Mouse (Mus musculus) liver, embryonic 13.5 days (tissue): ENCODE data around the gene Gm3629. TPM values are rescaled to one million over a fixed set of nuclear protein-coding genes. Genes with fewer than 3 reads are reported as not detected.
"Not testable (repeated sequence)": the region's sequence is repeated elsewhere in the genome, so short reads cannot be mapped to it uniquely, and the experiment has no call there.

ENCODE experiments used
- ATAC-seq: fragments of 200-750 bp; cut with Nextera tagmentation; 2 replicates; pipeline ENCODE4 v1.8.0; 2017; ENCODE audit warnings: low read depth, mild to moderate bottlenecking, moderate number of reproducible peaks, moderate library complexity
- DNase-seq: peaks from one replicate; pipeline ENCODE4 v3.0.0; 2022
- H3K27ac ChIP-seq: fragments of 300-500 bp; sonication (generic); 2 replicates; pipeline ENCODE4 v1.5.1; 2015; ENCODE audit warnings: moderate library complexity, mild to moderate bottlenecking, inconsistent platforms
- H3K27me3 ChIP-seq: fragments of 300-500 bp; sonication (generic); 2 replicates; pipeline ENCODE4 v1.6.1; 2015; ENCODE audit warnings: mild to moderate bottlenecking, inconsistent platforms
- H3K36me3 ChIP-seq: fragments of 300-500 bp; sonication (generic); 2 replicates; pipeline ENCODE4 v1.6.1; 2015; ENCODE audit warnings: mild to moderate bottlenecking, inconsistent platforms
- H3K4me1 ChIP-seq: fragments of 300-500 bp; sonication (generic); replicated peaks from 2 replicates; pipeline ENCODE4 v1.6.1; 2015; ENCODE audit warnings: inconsistent platforms
- H3K4me2 ChIP-seq: fragments of 300-500 bp; sonication (generic); 2 replicates; pipeline ENCODE4 v1.6.1; 2015; ENCODE audit warnings: inconsistent platforms, mild to moderate bottlenecking, moderate library complexity
- H3K4me3 ChIP-seq: fragments of 300-500 bp; sonication (generic); replicated peaks from 2 replicates; pipeline ENCODE4 v1.5.1; 2015; ENCODE audit warnings: mild to moderate bottlenecking, inconsistent platforms
- H3K9ac ChIP-seq: fragments of 300-500 bp; sonication (generic); 2 replicates; pipeline ENCODE4 v1.6.1; 2015; ENCODE audit warnings: mild to moderate bottlenecking, inconsistent platforms
- H3K9me3 ChIP-seq: fragments of 300-500 bp; sonication (generic); replicated peaks from 2 replicates; pipeline ENCODE4 v1.6.1; 2016; ENCODE audit warnings: inconsistent platforms
- WGBS: fragments of 180-500 bp; shearing (Covaris S2); methylation state at CpG from one replicate; pipeline ENCODE4 v1.1.7; 2015; ENCODE audit not compliant: insufficient replicate concordance; 5-methylcytosine and 5-hydroxymethylcytosine counted together
- polyA plus RNA-seq: library from polyadenylated mRNA; unstranded; fragments of >200 nt; fragmentation: Nextera tagmentation; extraction: Ambion mirVana; gene quantifications from 2 replicates; pipeline ENCODE4 v1.2.1, GENCODE M21; 2015

Gm3629 gene
- polyA plus RNA-seq, result not detected in 2 replicates

DNA sequence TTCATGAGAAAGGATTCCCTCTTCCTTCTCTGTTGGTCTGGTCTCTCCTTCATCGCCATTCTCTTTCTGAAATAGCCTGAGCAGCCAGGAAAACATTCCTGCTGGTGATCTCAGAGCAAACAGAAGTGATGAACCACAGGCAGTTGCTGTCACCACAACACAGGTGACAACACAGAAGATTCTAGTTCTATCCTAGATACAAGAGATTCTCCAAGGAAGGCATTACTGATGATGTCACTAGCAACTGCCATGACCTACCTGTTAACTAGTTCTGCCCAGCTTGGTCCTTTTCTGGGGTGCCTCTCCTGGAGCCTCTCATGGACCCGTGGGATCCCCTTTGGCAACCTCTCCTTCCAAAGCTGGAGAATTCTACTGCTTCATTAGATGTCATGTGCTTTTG lies at the start of gene Gm3629:
Gm3629 (minus strand) TSS at position 101 of the 400 bp plus-strand sequence.
- H3K27ac ChIP-seq, H3K9me3 ChIP-seq, H3K36me3 ChIP-seq, H3K9ac ChIP-seq, ATAC-seq, H3K4me3 ChIP-seq, DNase-seq, H3K27me3 ChIP-seq, H3K4me2 ChIP-seq, H3K4me1 ChIP-seq: not testable (repeated sequence)
- WGBS, result 22% methylated on average over 1 of the region's 2 CpGs

- H3K27ac ChIP-seq, DNase-seq, H3K4me3 ChIP-seq, H3K9me3 ChIP-seq, ATAC-seq, H3K36me3 ChIP-seq, H3K4me1 ChIP-seq, H3K9ac ChIP-seq, H3K4me2 ChIP-seq, H3K27me3 ChIP-seq: not testable (repeated sequence)
- WGBS, result 47% methylated on average over 1 of the region's 2 CpGs
Measured at GRCm38 (mm10) chr14:6622318-6622717, 31.9 kb upstream of the Gm3629 start, which contains the start of gene Gm3460. Gene Gm3460, minus strand, starts transcription at chr14:6622418.

GRCm38 (mm10) chr14:6606436-6606835 lies 16.0 kb upstream of the Gm3629 start:
- H3K4me1 ChIP-seq, DNase-seq, H3K4me3 ChIP-seq, ATAC-seq, H3K27ac ChIP-seq, H3K9ac ChIP-seq, H3K4me2 ChIP-seq, H3K9me3 ChIP-seq, H3K27me3 ChIP-seq, H3K36me3 ChIP-seq: not testable (repeated sequence)
- WGBS, result no CpG with 5 or more reads among the region's 1 CpGs

DNA sequence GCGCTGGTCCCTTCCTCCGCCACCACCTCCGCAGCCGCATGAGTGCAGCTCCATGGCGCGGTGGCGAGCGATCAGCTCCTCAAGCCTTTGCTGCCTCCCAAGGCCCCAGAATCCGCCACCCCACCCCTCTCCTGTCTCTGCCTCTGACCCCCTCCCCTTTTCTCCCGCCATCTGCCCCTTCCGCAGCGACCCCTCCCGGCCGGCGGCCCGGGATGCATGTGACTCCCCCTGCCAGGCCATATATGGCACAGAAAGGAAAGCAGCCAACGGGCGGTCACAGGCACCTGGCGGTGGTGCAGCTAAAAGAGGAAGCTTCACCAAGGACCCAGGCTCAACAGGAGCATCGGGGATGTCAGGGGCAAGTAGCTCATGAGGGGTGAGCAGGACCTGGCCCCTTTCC lies 14.6 kb upstream of the Gm3629 start:
- H3K4me3 ChIP-seq, H3K4me1 ChIP-seq, DNase-seq, H3K9me3 ChIP-seq, H3K36me3 ChIP-seq, ATAC-seq, H3K9ac ChIP-seq, H3K27me3 ChIP-seq, H3K27ac ChIP-seq: not testable (repeated sequence)
- peak overlapping the region; percentile 36 for H3K4me2 ChIP-seq
- WGBS, result 10% methylated on average over 18 of the region's 20 CpGs

GRCm38 (mm10) chr14:6604551-6604950 lies 14.1 kb upstream of the Gm3629 start:
- H3K27ac ChIP-seq, H3K9ac ChIP-seq, H3K4me1 ChIP-seq, H3K36me3 ChIP-seq, ATAC-seq, H3K9me3 ChIP-seq, DNase-seq, H3K27me3 ChIP-seq, H3K4me3 ChIP-seq: not testable (repeated sequence)
- 7% methylated on average over 17 of the region's 20 CpGs for WGBS
- peak overlapping the region; percentile 36 for H3K4me2 ChIP-seq

DNA sequence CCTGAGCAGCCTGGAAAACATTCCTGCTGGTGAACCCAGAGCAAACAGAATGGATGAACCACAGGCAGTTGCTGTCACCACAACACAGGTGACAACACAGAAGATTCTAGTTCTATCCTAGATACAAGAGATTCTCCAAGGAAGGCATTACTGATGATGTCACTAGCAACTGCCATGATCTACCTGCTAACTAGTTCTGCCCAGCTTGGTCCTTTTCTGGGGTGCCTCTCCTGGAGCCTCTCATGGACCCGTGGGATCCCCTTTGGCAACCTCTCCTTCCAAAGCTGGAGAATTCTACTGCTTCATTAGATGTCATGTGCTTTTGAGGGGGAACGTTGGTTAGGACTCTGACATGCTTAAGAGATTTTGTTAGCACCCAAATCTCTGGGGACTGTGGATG lies 53.2 kb downstream of the Gm3629 start, which contains the start of gene Gm8356:
Gm8356 (minus strand) TSS at position 101 of the 400 bp plus-strand sequence.
- not testable (repeated sequence) for H3K4me1 ChIP-seq, DNase-seq, ATAC-seq

More for the DNA sequence above, 53.2 kb downstream of the Gm3629 start, which contains the start of gene Gm8356:
- not testable (repeated sequence) for H3K27ac ChIP-seq, H3K27me3 ChIP-seq, H3K36me3 ChIP-seq, H3K9me3 ChIP-seq, H3K9ac ChIP-seq, H3K4me2 ChIP-seq, H3K4me3 ChIP-seq
- WGBS, result 22% methylated on average over 1 of the region's 2 CpGs

Other genes starting within 250 kb of the Gm3629 start
- gene Gm3618, start 246.9 kb downstream of the Gm3629 start, polyA plus RNA-seq, result not detected in 2 replicates
- gene Gm16440, start 200.3 kb downstream of the Gm3629 start, polyA plus RNA-seq, result not detected in 2 replicates
- gene Gm3591, start 178.1 kb downstream of the Gm3629 start, polyA plus RNA-seq, result not detected in 2 replicates
- gene Gm3594, start 146.0 kb downstream of the Gm3629 start, polyA plus RNA-seq, result not detected in 2 replicates
- not detected in 2 replicates for gene Gm8356, start 53.3 kb downstream of the Gm3629 start, polyA plus RNA-seq
- gene Gm3460, start 31.8 kb upstream of the Gm3629 start, polyA plus RNA-seq, result not detected in 2 replicates
- not detected in 2 replicates for gene Gm10251, start 93.6 kb upstream of the Gm3629 start, polyA plus RNA-seq
- gene Gm8050, start 129.6 kb upstream of the Gm3629 start, polyA plus RNA-seq, result not detected in 2 replicates
- 0.13 and 0.24 TPM in 2 replicates for gene Gm3636, start 151.7 kb upstream of the Gm3629 start, polyA plus RNA-seq
- gene Gm8362, start 183.8 kb upstream of the Gm3629 start, polyA plus RNA-seq, result not detected in 2 replicates
- not detected in 2 replicates for gene Gm3642, start 249.7 kb upstream of the Gm3629 start, polyA plus RNA-seq